Mouse (Mus musculus): Measurements from ENCODE around the gene Il33. TPM values are rescaled to one million over a fixed set of nuclear protein-coding genes. Genes with fewer than 3 reads are reported as not detected.

The Il33 gene
- polyA plus RNA-seq, 1 experiment from 2014 or later = 7.1 TPM

Other genes starting within 250 kb of the Il33 start
- gene Mlana, start 227.3 kb upstream of the Il33 start, polyA plus RNA-seq (2015; fragmentation: Nextera tagmentation; extraction: Ambion mirVana) = not detected in 2 replicates
- gene 9930021J03Rik, start 119.1 kb upstream of the Il33 start, polyA plus RNA-seq (2015; fragmentation: Nextera tagmentation; extraction: Ambion mirVana) = 4.1 TPM in 2 replicates
- 14.2 and 14.4 TPM in 2 replicates for gene Ranbp6, start 112.1 kb upstream of the Il33 start, polyA plus RNA-seq (2015; fragmentation: Nextera tagmentation; extraction: Ambion mirVana)
- gene Trpd52l3, start 78.7 kb downstream of the Il33 start, polyA plus RNA-seq (2015; fragmentation: Nextera tagmentation; extraction: Ambion mirVana) = not detected in 2 replicates
- 66.6 and 69.2 TPM in 2 replicates for gene Uhrf2, start 105.4 kb downstream of the Il33 start, polyA plus RNA-seq (2015; fragmentation: Nextera tagmentation; extraction: Ambion mirVana)

All from lung, embryonic 15.5 days (tissue).